Mouse (Mus musculus) cerebellum, adult 18-20 months (tissue): ENCODE data around the gene Tspan12.
"Not testable (repeated sequence)": the region's sequence is repeated elsewhere in the genome, so short reads cannot be mapped to it uniquely, and the experiment has no call there.

Experiments used
- DNase-seq, 2 experiments: peaks; one replicate each; pipeline ENCODE4 v3.0.0; 2021

Tspan12 gene

GRCm38 (mm10) chr6:21828001-21828400 lies 24.3 kb downstream of the Tspan12 start:
- DNase-seq: no peak

GRCm38 (mm10) chr6:21823694-21824093 lies 28.6 kb downstream of the Tspan12 start:
- DNase-seq: no peak

DNA sequence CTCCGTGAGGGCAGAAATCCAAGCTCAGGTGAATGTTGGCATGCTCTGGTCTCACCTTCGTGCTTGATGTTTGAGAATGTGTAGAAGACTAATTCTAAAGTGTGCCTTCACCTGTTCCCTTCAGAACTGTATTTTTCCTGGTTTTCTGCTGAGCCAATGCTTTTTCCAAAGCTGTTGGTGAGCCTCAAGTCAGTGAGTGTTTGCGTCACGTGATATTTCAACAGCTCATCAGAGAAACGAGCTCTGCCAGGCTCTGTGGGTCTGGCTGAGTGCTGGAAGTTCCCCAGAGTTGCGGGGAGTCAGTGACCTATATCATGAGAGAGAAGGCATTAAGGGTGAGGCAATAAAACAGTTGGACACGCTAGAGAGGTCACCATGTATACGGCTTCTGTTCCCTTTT lies 29.0 kb downstream of the Tspan12 start:
- no peak for DNase-seq

DNA sequence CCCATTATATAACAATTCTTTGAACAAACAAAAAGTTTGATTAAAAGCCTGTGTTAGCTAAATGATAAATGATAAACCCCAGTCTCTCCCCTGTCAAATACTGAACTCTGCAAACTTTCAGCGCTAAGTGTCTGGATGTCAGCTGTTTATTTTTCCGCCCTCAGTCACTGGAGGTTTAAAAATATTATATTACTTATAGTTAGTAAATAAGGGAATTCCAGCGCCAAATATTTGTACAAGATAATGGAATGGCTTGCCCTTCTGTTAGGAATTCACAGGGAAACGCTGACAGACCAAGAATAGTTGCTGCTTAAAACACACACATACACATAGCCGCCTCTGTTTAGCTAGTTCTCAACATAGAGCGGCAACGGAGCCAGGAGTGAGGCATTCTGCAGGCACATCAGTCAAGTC lies 29.6 kb downstream of the Tspan12 start:
- DNase-seq: no peak

DNA sequence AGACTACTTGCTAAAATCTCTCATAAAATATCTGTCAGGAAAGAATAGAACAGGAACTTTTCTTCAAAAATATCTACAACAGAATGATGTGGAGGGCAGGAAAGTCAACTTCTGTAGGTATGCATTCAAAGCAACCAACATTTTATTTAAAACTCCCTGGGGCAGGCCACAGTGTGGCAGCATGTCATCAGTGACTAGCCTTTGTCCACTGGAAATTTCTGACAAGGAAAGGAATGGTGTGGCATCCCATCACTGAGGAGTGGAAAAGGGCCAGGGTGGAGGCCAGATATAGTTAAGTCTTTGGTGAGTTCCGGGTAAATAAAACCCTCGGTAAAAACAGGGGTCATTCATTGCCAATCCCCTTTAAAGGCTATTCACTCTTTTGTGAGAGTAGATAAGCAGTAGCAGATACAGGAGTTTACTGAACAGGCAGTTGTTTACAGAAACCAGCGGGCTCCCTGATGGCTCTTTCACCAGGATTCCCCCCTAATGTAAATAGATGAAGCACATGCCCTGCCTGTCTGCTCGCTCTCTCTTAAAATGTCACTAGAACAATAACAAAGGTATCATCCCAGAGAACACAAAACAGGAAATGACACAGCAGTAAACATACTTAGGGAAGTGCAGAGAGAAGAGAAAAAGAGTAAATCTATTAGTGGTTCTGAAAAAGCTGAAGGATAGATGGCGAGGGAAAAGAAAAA lies 34.1 kb downstream of the Tspan12 start:
- no peak for DNase-seq

GRCm38 (mm10) chr6:21806005-21806404 lies 46.3 kb downstream of the Tspan12 start:
- DNase-seq: no peak

- DNase-seq: no peak
These were observed 47.2 kb downstream of the Tspan12 start for GRCm38 (mm10) chr6:21805013-21805570.

GRCm38 (mm10) chr6:21803483-21804340 lies 48.6 kb downstream of the Tspan12 start:
- no peak for DNase-seq

DNA sequence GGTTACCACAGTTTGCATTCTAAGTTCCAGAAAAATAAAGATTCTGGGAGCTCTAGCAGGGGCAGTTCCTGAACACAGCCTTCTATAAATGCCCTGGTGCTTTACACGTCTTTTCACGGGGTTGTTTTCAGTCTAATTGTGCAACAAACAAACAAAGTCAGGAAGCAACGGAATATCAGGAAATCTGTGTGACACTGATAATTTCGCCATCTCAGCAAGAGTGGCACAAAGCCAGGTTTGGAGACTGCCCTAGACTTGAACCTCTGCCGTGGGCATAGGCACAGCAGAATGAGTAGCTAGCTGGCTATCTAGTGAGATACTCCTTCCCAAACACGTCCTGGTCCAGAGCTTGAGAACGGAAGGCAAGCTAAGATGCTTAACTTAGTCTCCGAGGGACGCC lies 53.7 kb downstream of the Tspan12 start:
- DNase-seq: no peak

DNA sequence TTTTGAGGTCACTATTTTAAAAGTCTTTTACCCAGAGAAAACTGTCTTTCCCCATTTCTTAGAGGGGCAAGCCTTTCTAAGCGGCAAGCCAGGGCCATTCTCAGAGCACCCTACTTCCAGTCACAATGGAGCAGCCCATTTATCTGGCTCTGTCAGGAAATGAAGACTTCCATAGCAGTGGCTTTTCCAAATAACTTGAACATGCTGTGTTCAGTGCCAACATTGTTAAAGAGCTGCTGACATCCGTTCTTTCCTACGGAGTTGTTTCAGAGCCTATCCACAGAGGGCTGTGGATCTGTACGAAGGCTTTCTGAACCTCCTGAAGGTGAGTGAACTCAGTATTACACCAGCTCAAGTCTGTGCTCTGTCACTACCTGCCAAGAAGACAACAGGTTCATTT lies 55.2 kb downstream of the Tspan12 start:
- DNase-seq: no peak

DNA sequence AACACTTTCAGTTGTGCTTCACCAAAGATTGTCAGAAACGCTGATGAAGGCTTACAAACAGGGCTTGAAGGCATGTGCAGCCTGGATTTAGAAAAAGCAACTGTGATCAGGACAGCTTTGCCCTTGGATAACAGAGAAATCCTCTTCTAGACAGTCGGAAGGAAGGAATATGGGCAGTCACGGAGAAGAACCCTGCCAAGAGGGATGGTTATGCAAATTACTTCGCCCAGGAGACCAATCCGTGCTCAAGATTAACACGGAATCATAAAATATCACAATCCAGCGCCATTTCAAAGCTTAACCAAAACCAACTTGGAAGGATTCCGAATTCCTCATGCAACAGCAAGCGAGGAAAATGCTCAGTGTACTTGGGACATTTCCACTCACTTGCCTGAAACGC lies 55.9 kb downstream of the Tspan12 start:
- no peak for DNase-seq

GRCm38 (mm10) chr6:21795410-21795809 lies 56.9 kb downstream of the Tspan12 start:
- DNase-seq: no peak

- peak; percentile 55 to 72 for DNase-seq
These were observed 57.3 kb downstream of the Tspan12 start for GRCm38 (mm10) chr6:21795072-21795407.

DNA sequence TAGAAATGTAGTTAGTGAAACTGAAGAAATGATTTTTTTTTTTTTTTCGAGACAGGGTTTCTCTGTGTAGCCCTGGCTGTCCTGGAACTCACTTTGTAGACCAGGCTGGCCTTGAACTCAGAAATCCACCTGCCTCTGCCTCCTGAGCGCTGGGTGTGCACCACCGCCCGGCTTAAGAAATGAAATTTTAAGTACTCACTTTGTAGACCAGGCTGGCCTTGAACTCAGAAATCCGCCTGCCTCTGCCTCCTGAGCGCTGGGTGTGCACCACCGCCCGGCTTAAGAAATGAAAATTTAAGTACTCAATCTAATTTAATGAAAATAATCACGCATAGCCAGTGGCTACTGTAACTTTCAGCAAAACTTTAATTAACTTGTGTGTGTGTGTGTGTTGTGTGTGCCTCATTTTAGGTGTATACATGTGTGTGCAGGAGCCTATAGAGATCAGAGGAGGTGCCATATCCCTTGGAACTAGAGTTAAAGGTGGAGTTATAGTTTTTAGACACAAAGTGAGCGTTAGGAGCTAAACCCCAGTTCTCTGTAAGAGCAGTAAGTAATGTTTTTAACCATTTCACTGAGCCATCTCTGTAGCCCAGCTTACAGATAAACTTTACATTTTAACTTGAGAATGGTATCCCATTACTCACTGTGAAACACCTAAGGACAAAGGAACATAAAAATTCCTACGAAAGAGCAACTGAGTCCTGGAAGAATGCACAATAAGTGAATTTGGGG lies 57.8 kb downstream of the Tspan12 start:
- DNase-seq: no peak

DNA sequence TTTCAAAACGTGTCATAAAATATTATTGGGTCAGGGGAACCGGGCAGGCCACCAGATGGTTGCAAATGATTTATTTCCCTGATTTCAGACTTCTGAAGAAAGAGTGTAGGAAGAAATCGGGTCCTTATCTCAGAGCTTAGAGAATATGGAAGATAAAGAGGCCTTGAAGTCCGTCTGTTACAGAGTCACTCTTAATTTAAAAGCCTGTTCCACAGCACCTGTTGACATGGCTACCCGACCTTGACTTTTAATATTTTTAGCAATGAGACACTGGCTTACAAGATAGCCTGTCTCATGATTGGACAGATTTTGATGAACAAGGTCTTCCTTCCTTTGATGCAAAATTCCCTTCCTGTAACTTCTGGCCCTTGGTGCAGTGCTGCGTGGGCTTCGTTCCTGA lies 61.0 kb downstream of the Tspan12 start:
- DNase-seq: no peak

DNA sequence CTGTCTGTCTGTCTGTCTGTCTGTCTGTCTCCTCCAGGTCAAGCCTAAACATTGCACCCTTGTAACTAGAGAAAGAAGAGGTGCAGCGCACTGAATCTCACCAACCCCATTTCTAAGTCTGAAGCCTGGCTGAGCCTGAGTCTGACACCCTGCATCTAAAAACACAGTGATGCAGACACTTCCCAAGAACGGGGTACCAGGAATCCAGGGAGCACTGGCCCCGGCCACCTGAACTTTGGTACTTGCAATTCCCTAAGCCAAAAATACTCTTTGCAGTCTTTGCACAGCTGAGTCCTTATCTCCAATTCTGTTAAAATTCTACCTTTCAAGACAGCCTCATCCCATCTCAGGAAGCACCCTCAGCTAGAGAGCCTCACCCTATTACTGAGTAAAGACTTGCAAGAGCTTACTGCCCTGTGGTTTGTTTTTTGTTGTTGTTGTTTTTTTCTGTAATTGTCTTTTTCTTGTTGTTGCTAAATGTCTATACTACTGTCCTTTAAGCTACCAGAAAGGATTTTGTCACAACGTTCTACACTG lies 61.7 kb downstream of the Tspan12 start:
- DNase-seq: no peak

- no peak for DNase-seq
These were observed 62.3 kb downstream of the Tspan12 start for GRCm38 (mm10) chr6:21790036-21790435.

GRCm38 (mm10) chr6:21789582-21789981 lies 62.7 kb downstream of the Tspan12 start:
- not testable (repeated sequence) for DNase-seq

- DNase-seq: no peak
These were observed 64.6 kb downstream of the Tspan12 start for GRCm38 (mm10) chr6:21787757-21788156.

DNA sequence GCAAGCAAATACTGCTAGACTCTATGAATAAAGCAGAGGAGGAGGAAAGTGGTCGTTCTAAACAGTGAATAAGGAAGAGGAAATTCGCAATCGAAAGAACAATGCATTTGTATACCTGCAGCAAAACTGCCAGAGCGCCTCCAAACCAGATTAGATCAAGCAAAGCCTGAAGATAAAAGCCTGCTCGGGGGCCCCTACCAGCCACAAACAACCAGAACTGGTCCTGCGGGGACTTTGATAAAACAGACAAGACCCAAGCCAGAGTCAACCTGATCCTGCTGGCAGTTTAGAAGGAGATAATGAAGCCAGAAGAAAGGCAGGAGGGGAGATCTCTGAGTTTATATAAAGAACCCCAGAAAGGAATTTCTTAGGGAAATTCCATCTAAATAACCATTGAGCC lies 65.0 kb downstream of the Tspan12 start:
- DNase-seq: no peak

- no peak for DNase-seq
These were observed 78.0 kb downstream of the Tspan12 start for GRCm38 (mm10) chr6:21774213-21774916.

DNA sequence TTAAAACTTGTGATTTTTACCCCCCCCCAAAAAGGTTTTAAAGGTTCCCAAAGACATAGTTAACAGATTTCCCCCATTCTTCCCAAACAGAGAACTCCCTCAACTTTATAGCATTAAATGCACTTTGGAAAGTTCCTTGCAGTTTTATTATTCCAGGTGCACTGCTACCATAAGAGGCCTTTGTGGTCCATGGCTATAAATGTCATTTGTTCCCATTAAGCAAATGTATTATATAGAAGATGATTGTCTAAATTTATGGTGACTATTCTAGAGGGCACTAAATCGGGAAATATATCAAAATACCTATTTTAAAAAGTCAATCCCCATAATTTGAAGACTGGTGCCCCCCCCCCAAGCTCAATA lies 82.9 kb downstream of the Tspan12 start:
- DNase-seq: no peak
